Mouse (Mus musculus): ENCODE measurements around the gene Trim5. TPM values are rescaled to one million over a fixed set of nuclear protein-coding genes. Genes with fewer than 3 reads are reported as not detected.

The Trim5 gene
- polyA plus RNA-seq, 1 experiment: 0.72 TPM

Other genes starting within 250 kb of the Trim5 start
- gene Olfr642, start 235.4 kb downstream of the Trim5 start, polyA plus RNA-seq (2012; rRNA removed): not detected in 2 replicates
- not detected in 2 replicates for gene 4930516K23Rik, start 226.6 kb downstream of the Trim5 start, polyA plus RNA-seq (2012; rRNA removed)
- 0.02 TPM in 1 of 2 replicates, not detected in the other for gene Olfr644, start 216.2 kb downstream of the Trim5 start, polyA plus RNA-seq (2012; rRNA removed)
- gene Olfr645, start 202.6 kb downstream of the Trim5 start, polyA plus RNA-seq (2012; rRNA removed): not detected in 2 replicates
- not detected in 2 replicates for gene Olfr646, start 183.2 kb downstream of the Trim5 start, polyA plus RNA-seq (2012; rRNA removed)
- not detected in 2 replicates for gene Ubqln5, start 158.3 kb downstream of the Trim5 start, polyA plus RNA-seq (2012; rRNA removed)
- not detected in 2 replicates for gene Olfr643, start 150.7 kb downstream of the Trim5 start, polyA plus RNA-seq (2012; rRNA removed)
- gene Ubqln3, start 144.8 kb downstream of the Trim5 start, polyA plus RNA-seq (2012; rRNA removed): not detected in 2 replicates
- not detected in 2 replicates for gene Ubqlnl, start 137.5 kb downstream of the Trim5 start, polyA plus RNA-seq (2012; rRNA removed)
- 0.06 and 0.82 TPM in 2 replicates for gene Olfm5, start 123.3 kb downstream of the Trim5 start, polyA plus RNA-seq (2012; rRNA removed)
- gene Olfr648, start 104.7 kb downstream of the Trim5 start, polyA plus RNA-seq (2012; rRNA removed): 0.08 and 0.16 TPM in 2 replicates
- gene Olfr649, start 92.1 kb downstream of the Trim5 start, polyA plus RNA-seq (2012; rRNA removed): 0.23 TPM in 1 of 2 replicates, not detected in the other
- 0.56 and 1.0 TPM in 2 replicates for gene Trim6, start 69.3 kb downstream of the Trim5 start, polyA plus RNA-seq (2012; rRNA removed)
- 4.0 and 4.1 TPM in 2 replicates for gene Trim34a, start 43.6 kb downstream of the Trim5 start, polyA plus RNA-seq (2012; rRNA removed)
- gene Trim12a, start 27.4 kb upstream of the Trim5 start, polyA plus RNA-seq (2012; rRNA removed): 5.0 and 6.0 TPM in 2 replicates
- gene Trim34b, start 41.4 kb upstream of the Trim5 start, polyA plus RNA-seq (2012; rRNA removed): 0.04 TPM in 1 of 2 replicates, not detected in the other
- gene Trim12c, start 65.3 kb upstream of the Trim5 start, polyA plus RNA-seq (2012; rRNA removed): 2.1 and 2.8 TPM in 2 replicates
- gene Trim30b, start 81.8 kb upstream of the Trim5 start, polyA plus RNA-seq (2012; rRNA removed): 0.12 and 0.27 TPM in 2 replicates
- gene Trim30c, start 112.7 kb upstream of the Trim5 start, polyA plus RNA-seq (2012; rRNA removed): 0.04 TPM in 1 of 2 replicates, not detected in the other
- gene Trim30a, start 177.1 kb upstream of the Trim5 start, polyA plus RNA-seq (2012; rRNA removed): 2.6 and 2.8 TPM in 2 replicates
- 1.6 and 1.8 TPM in 2 replicates for gene Trim30d, start 219.8 kb upstream of the Trim5 start, polyA plus RNA-seq (2012; rRNA removed)